Comparison of ENCODE assay signal across 1 mouse cellular context in the genomic region with DNA sequence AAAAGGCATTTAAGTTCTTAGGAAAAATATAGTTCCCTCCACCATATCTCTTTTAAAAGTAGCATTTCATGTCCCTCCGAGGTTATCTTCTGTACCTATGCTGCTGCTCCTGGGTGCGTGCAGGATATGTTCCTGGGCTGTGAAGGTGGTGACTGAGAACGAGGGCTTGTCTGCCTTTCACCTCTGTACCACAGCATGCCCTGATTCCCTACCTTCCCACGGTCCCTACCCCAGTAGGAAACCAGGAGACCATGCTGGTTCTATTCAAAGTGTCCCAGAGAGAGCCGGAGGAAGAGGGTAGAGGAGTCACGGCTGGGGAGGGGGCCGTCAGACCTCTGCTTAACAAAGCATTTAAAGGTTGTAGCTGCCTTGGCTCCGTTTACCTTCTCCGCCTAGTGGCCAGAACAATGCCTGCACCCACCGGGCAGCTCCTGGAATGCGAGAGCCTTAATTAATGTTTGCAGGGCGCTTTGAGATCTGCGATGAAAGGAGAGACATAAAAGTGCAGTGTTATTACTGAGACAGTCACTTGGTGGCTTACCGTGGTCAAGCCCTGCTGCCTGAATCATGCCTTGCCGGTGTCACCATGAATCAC.
TF ChIP-seq lines count a peak whose summit lies in the region.

No protein-coding gene starts in this region.

TF ChIP-seq in MEL, 35 proteins besides CTCF, POLR2A, EP300 and RAD21:
- TF ChIP-seq ZC3H11A (IDR thresholded peaks at IDR 0.05; ENCODE audit: low read depth, low read length), result peak; percentile 35; the same call in 1 of the 2 replicates
- no peak for TF ChIP-seq NELFE (IDR thresholded peaks at IDR 0.05; ENCODE audit: low read depth, low read length)
- no peak for TF ChIP-seq GABPA (IDR thresholded peaks at IDR 0.05; ENCODE audit: low read depth, low read length)
- TF ChIP-seq SMC3 (IDR thresholded peaks at IDR 0.05; ENCODE audit: low read depth, low read length), result peak; percentile 66
- no peak for TF ChIP-seq TBP (IDR thresholded peaks at IDR 0.05; ENCODE audit: low read depth, low read length)
